Mouse (Mus musculus) heart, adult 8-10 months (tissue): Measurements from ENCODE around the gene Zdhhc11. TPM values are rescaled to one million over a fixed set of nuclear protein-coding genes. Genes with fewer than 3 reads are reported as not detected.

Experiments used
- DNase-seq: peaks from one replicate; pipeline ENCODE4 v3.0.0; 2022; ENCODE audit warnings: low spot score
- total RNA-seq, 4 experiments: library from RNA; stranded (reverse); gene quantifications; 2 replicates each; pipeline ENCODE4 v1.2.4; 2022

The Zdhhc11 gene
- not detected for total RNA-seq

- no peak for DNase-seq
Observed at GRCm38 (mm10) chr13:73963551-73963950, at the start of gene Zdhhc11. TSS of gene Zdhhc11 (plus strand) at chr13:73963851.

- no peak for DNase-seq
Observed at GRCm38 (mm10) chr13:73932201-73932600, 31.4 kb upstream of the Zdhhc11 start.

- no peak for DNase-seq
Observed at GRCm38 (mm10) chr13:73936938-73937320, 26.7 kb upstream of the Zdhhc11 start.

- DNase-seq: peak; percentile 84
Observed at GRCm38 (mm10) chr13:73937321-73938176, 26.1 kb upstream of the Zdhhc11 start, which contains the start of the genes Trip13 and Brd9. TSS of gene Trip13 (minus strand) at chr13:73937784. TSS of gene Brd9 (plus strand) at chr13:73937811.

- no peak for DNase-seq
Observed at GRCm38 (mm10) chr13:73938177-73938560, 25.5 kb upstream of the Zdhhc11 start.

GRCm38 (mm10) chr13:73939101-73939500 lies 24.6 kb upstream of the Zdhhc11 start:
- no peak for DNase-seq

GRCm38 (mm10) chr13:73944606-73945005 lies 19.0 kb upstream of the Zdhhc11 start:
- no peak for DNase-seq

- no peak for DNase-seq
Observed at GRCm38 (mm10) chr13:73953551-73954130, 10.0 kb upstream of the Zdhhc11 start.

GRCm38 (mm10) chr13:73954666-73955065 lies 9.0 kb upstream of the Zdhhc11 start:
- DNase-seq: no peak

GRCm38 (mm10) chr13:73955531-73955930 lies 8.1 kb upstream of the Zdhhc11 start:
- DNase-seq: no peak

- no peak for DNase-seq
Observed at GRCm38 (mm10) chr13:73960117-73960652, 3.5 kb upstream of the Zdhhc11 start.

GRCm38 (mm10) chr13:73961177-73961576 lies 2.5 kb upstream of the Zdhhc11 start:
- no peak for DNase-seq

- DNase-seq: peak; percentile 98
Observed at GRCm38 (mm10) chr13:73970545-73971448, 7.1 kb downstream of the Zdhhc11 start.

- no peak for DNase-seq
Observed at GRCm38 (mm10) chr13:73974523-73974922, 10.9 kb downstream of the Zdhhc11 start.

- no peak for DNase-seq
Observed at GRCm38 (mm10) chr13:73976935-73977334, 13.3 kb downstream of the Zdhhc11 start.

- no peak for DNase-seq
Observed at GRCm38 (mm10) chr13:73990325-73990724, 26.7 kb downstream of the Zdhhc11 start.

- no peak for DNase-seq
Observed at GRCm38 (mm10) chr13:73990761-73991160, 27.1 kb downstream of the Zdhhc11 start.

- peak; percentile 64 for DNase-seq
Observed at GRCm38 (mm10) chr13:73991267-73991666, 27.6 kb downstream of the Zdhhc11 start.

- no peak for DNase-seq
Observed at GRCm38 (mm10) chr13:73996456-73996855, 32.8 kb downstream of the Zdhhc11 start.

GRCm38 (mm10) chr13:74000519-74000918 lies 36.9 kb downstream of the Zdhhc11 start:
- DNase-seq: no peak

- DNase-seq: no peak
Observed at GRCm38 (mm10) chr13:74000961-74001360, 37.3 kb downstream of the Zdhhc11 start.

- no peak for DNase-seq
Observed at GRCm38 (mm10) chr13:74001492-74001891, 37.8 kb downstream of the Zdhhc11 start.
